Mouse (Mus musculus) left cerebral cortex, adult 9 months (tissue): Measurements from ENCODE around the gene Gm10486.
"Not testable (repeated sequence)": the region's sequence is repeated elsewhere in the genome, so short reads cannot be mapped to it uniquely, and the experiment has no call there.

Source experiments
- DNase-seq, 2 experiments: peaks; one replicate each; pipeline ENCODE4 v3.0.0; 2022; ENCODE audit warnings: low spot score in 2 of 2

The Gm10486 gene

GRCm38 (mm10) chrX:35067084-35067483 is at the start of gene Gm10486:
Gene Gm10486 (plus strand): TSS chrX:35067384.
- not testable (repeated sequence) for DNase-seq
